1 mouse cellular context compared by ENCODE assay signal in the genomic region with DNA sequence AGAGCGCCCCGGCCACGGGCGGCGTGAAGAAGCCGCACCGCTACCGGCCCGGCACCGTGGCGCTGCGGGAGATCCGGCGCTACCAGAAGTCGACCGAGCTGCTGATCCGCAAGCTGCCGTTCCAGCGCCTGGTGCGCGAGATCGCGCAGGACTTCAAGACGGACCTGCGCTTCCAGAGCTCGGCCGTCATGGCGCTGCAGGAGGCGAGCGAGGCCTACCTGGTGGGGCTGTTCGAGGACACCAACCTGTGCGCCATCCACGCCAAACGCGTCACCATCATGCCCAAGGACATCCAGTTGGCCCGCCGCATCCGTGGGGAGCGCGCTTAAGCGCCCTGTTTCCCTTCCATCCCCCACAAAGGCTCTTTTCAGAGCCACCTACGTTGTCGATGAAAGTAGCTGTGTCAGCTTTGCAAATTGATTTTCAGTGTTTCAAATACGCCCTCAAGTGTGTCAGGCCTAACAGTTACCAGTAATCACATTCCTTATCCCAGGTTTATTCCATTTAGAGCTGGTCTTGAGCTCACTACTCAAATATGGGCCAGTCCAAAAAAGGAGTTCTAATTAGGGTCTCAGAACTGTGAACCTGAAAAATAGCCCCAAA.
TF ChIP-seq lines count a peak whose summit lies in the region.

No protein-coding gene starts in this region.

TF ChIP-seq in CH12.LX, 34 proteins besides CTCF, POLR2A, EP300 and RAD21:
- TF ChIP-seq UBTF (IDR thresholded peaks at IDR 0.05; ENCODE audit: low read depth, low read length) = peak; percentile 79; the same call in 1 of the 2 replicates
- TF ChIP-seq NELFE (IDR thresholded peaks at IDR 0.05; ENCODE audit: low read depth, low read length) = peak; percentile 63
- TF ChIP-seq RCOR1 (conservative IDR thresholded peaks at IDR 0.05; ENCODE audit: low read depth, low read length) = 0 out of 2 replicates have a peak, but pooled peaks have one; percentile 1
- TF ChIP-seq ZMIZ1 (IDR thresholded peaks at IDR 0.05; ENCODE audit: low read depth, low read length) = peak; percentile 18; the same call in 1 of the 2 replicates
